In genomic region chrX:56374431-56375128, GRCm38 (mm10) we compare ENCODE assay signal across 8 mouse cellular contexts. TPM values are rescaled to one million over a fixed set of nuclear protein-coding genes. Genes with fewer than 3 reads are reported as not detected.
A peak's percentile ranks its signal among the peaks of the same experiment; 100 is the strongest.
DNase-seq lines count a peak whose midpoint lies in the region; ATAC-seq and TF ChIP-seq lines count a peak whose summit lies in the region.
"Not testable (repeated sequence)": the region's sequence is repeated elsewhere in the genome, so short reads cannot be mapped to it uniquely, and the experiment has no call there.

Gene Smim10l2a, plus strand, starts transcription at chrX:56374586.

- TF ChIP-seq CTCF in gastrocnemius, adult 2 months (IDR thresholded peaks at IDR 0.05) = not testable (repeated sequence)

- peak; percentile 86 for DNase-seq in ZHBTc4 (ENCODE audit: low read depth, low spot score)
- peak; percentile 62 to 70 for DNase-seq in cerebellum, postnatal 36 days
- DNase-seq in gastrocnemius, adult 2 months = peak; percentile 27
- DNase-seq in left cerebral cortex, adult 18-20 months (ENCODE audit: low spot score in 2 of 2) = peak; percentile 33 to 58
- peak; percentile 42 for DNase-seq in lung, postnatal 14 days
- DNase-seq in retina, embryonic 14.5 days (ENCODE audit: low spot score) = peak; percentile 51
- DNase-seq in thymus, postnatal 4 days = peak; percentile 37

- intact Hi-C loops in gastrocnemius, adult 2 months (cut with DNase I) = not testable (repeated sequence)

- H3K27ac ChIP-seq in gastrocnemius, adult 2 months = not testable (repeated sequence)

- peak within 1 kb of the TSS; percentile 71 for H3K4me3 ChIP-seq in gastrocnemius, adult 2 months

- ATAC-seq in inflammation-experienced regulatory T-cells, adult 6 months = peak; percentile 87

RNA-seq across cellular contexts. Expression of gene Smim10l2a, which starts in this region (rescaled TPM):
- total RNA-seq in gastrocnemius, adult 2 months (2021) = not detected
- 1 to 10 TPM; 3.1 to 4.4 (median 4.2) TPM for polyA plus RNA-seq in inflammation-experienced regulatory T-cells, adult 6 months (2017; shearing (Covaris generic))
- 10 to 100 TPM; 17.0 to 22.4 TPM for total RNA-seq in left cerebral cortex, adult 18-20 months (2021)

Comparison
In these comparisons a context has a peak if more than half of its experiments do, and no peak if none do; other contexts are left out.
1. RNA of gene Smim10l2a (total RNA-seq): 17.0 to 22.4 TPM in left cerebral cortex, adult 18-20 months; not detected in gastrocnemius, adult 2 months; every median in the first group is over 10 times any median in the second.
2. Peak in DNase-seq and H3K4me3 ChIP-seq in gastrocnemius, adult 2 months; RNA of the gene not detected or under 1 TPM.
3. DNase-seq: peak in every context shown above with its lines; median percentile 86 in ZHBTc4; 66 in cerebellum, postnatal 36 days; 51 in retina, embryonic 14.5 days; 46 in left cerebral cortex, adult 18-20 months; 42 in lung, postnatal 14 days; 37 in thymus, postnatal 4 days; 27 in gastrocnemius, adult 2 months.